Mouse (Mus musculus) liver (tissue): ENCODE measurements around the gene Ptgir.

Experiments used
- DNase-seq: peaks from one replicate; pipeline ENCODE4 v3.0.0-alpha.2; 2020; ENCODE audit warnings: mixed read lengths

The Ptgir gene

GRCm38 (mm10) chr7:16892352-16892730 lies 13.9 kb upstream of the Ptgir start:
- no peak for DNase-seq

GRCm38 (mm10) chr7:16893612-16894011 lies 12.7 kb upstream of the Ptgir start:
- DNase-seq = no peak

DNA sequence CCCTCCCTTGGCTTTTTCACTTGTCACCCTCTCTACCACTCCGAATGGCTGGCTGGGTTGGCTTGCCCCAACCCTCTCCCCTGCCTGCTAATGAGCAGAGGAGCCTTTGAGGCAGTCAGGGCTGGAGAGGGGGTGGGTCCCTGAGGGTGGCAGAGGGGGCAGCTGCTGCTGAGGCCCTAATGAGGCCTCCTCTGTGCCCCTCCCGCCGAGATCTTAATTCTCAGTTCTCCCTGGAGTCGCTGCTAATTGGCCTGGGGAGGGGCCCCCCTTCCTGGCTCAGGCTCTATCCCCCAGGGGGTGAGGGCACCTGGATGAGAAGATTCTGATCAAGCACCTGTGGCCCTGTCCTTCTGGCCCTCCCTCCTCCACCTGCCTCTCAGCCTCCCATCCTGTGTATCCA lies 12.0 kb upstream of the Ptgir start:
- DNase-seq = no peak

- peak; percentile 76 for DNase-seq
These were observed 11.3 kb upstream of the Ptgir start for GRCm38 (mm10) chr7:16895000-16895399.

- DNase-seq = no peak
These were observed 10.8 kb upstream of the Ptgir start for GRCm38 (mm10) chr7:16895511-16895910.

DNA sequence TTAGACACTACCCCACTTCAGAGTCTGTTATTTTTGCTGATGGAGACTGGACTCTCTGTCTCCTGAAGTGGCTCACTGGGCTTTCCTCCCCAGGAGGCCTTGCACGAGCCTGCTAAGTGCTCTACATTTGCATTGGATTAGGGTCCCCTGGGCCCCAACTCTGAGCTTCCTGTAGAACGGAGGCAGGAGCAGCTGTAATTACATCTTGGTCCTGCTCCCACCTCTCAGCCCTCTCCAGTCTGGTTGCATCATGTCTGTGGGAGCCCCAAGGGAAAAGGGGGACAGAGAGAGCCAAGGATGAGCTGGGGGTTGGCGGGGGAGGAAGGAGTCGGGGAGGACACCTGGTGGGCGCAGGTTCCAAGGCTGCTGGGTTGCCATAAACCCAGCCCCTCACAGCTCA lies 5.8 kb upstream of the Ptgir start:
- no peak for DNase-seq

DNA sequence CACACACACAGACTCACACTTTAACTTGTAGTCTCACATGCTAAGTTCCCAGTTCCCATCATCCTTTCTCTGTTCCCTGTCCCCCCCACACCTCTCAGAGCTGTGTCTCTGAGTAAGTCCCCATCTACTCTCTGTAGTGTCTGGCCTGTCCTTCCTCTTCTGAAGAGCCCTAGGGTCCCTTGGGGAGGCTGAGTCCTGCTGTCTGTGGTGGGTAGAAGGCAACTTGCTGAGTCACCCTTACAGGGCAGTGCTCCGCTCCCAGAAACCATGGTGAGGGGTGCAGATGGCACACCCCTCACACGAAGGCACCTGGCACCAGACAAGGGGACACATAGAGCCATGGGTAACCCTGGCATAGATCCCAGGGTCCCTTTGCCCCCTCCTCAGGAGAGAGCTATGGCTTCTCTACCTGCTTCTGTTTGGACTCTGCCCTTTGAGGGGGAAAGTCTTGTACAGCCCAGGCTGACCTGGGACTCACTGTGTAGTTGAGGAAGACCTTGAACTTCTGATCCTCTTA lies 2.8 kb upstream of the Ptgir start:
- DNase-seq = no peak

- DNase-seq = no peak
These were observed 2.1 kb upstream of the Ptgir start for GRCm38 (mm10) chr7:16904120-16904675.

- peak; percentile 47 for DNase-seq
These were observed 734 bp upstream of the Ptgir start for GRCm38 (mm10) chr7:16905491-16906021.

DNA sequence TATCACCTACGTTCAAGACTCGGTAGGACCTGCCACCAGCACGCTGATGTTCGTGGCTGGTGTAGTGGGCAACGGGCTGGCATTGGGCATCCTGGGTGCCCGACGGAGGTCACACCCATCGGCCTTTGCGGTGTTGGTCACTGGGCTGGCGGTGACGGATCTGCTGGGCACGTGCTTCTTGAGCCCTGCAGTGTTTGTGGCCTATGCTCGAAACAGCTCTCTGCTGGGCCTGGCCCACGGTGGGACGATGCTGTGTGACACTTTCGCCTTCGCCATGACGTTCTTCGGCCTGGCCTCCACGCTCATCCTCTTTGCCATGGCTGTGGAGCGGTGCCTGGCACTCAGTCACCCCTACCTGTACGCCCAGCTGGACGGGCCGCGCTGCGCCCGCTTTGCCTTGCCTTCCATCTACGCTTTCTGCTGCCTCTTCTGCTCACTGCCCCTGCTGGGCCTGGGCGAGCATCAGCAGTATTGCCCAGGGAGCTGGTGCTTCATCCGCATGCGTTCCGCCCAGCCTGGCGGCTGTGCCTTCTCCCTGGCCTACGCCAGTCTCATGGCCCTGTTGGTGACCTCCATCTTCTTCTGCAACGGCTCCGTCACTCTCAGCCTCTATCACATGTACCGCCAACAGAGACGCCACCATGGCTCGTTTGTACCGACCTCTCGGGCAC lies 734 bp downstream of the Ptgir start:
- DNase-seq = no peak

- no peak for DNase-seq
These were observed 1.6 kb downstream of the Ptgir start for GRCm38 (mm10) chr7:16907842-16908241.

GRCm38 (mm10) chr7:16908367-16908766 lies 2.1 kb downstream of the Ptgir start:
- DNase-seq = no peak

- DNase-seq = no peak
These were observed 2.6 kb downstream of the Ptgir start for GRCm38 (mm10) chr7:16908859-16909258.

GRCm38 (mm10) chr7:16909909-16910308 lies 3.6 kb downstream of the Ptgir start:
- DNase-seq = no peak

GRCm38 (mm10) chr7:16911904-16912303 lies 5.6 kb downstream of the Ptgir start:
- DNase-seq = no peak

- DNase-seq = no peak
These were observed 6.1 kb downstream of the Ptgir start for GRCm38 (mm10) chr7:16912360-16912759.

- DNase-seq = peak; percentile 64
These were observed 7.6 kb downstream of the Ptgir start for GRCm38 (mm10) chr7:16913806-16914452.

DNA sequence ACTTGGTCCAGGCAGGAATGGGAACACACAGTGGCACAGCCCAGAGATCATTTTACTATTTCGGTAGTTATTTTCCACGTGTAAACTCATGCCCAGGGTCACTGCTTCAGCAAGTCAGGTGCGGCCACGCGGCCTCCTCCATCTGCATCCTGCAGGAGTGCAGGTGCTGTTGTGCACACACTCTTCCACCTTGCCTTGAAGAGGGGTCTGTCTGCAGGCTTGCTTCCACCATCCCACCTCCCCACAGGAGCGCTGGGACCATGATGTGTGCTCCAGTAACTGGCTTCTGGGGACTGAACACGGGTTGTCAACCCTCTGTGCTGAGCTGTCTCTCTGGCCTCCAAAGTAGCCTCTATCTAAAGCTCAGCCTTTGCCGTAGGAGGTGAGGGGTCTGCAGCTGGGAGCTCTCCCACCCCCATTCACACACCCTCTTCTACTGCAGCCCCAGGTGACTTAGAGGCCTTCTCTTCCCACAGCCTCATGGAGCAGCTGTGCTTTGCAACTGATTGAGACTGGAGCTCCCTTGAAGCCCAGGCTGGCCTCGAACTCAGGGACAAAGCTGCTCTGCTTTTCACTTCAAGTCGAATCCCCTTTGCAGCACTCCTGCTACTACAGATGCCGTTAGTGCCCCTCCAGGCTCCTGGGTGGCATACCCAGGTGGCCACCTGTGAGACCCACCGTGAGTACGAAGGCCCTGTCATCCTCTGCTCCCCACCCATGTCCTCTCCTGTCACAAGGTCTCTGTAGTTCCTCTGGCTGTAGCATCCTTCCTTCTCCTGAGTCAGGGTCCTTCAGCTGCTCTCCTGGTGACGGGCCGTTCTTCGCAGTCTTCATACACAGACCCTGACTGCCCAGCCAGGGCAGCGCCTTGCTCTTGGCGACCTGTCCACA lies 8.4 kb downstream of the Ptgir start:
- no peak for DNase-seq

DNA sequence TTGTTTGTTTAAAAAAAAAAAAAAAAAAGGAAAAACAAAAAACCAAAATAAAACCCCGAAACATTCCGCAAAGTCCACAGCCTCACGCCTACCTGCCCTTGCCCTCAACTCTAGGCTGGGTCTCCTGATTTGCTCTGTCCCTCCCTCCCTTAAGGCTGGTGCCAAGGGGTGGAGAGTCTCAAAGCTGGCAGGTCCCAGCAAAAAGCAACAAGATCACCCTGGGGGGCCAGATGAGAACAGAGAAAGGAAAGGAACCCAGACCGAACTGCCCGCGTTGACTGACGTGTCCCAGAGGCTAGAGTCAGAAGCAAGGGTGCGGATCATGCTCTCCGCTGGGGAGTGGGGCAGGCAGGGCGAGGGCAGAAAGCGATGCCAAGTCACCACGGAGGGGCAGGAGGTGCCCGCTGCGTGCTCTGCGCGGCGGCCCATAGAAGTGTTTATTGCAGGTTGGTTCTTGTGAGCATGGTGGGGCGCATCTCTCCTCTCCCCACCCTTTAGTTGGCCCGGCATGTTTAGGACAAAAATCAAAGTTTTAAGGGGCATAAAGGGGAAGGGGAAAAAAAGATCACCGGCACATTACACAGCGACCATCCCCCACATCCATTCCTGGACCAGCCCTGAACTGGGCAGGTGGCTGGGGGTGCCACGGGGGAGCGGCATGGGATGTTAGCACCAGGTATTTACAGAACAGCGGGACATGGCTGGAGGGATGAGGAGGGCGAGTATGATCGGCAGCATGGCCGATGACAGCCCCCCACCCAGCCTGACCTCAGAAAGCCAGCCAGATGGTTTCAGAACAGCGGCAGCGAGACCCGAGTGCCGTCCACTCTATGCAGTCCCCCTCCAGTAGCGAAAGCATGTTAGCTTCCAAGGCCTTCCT lies 9.4 kb downstream of the Ptgir start:
- no peak for DNase-seq

GRCm38 (mm10) chr7:16916342-16917265 lies 10.3 kb downstream of the Ptgir start:
- DNase-seq = no peak

- DNase-seq = no peak
These were observed 11.2 kb downstream of the Ptgir start for GRCm38 (mm10) chr7:16917447-16917846.
